Mouse (Mus musculus): ENCODE measurements around the gene Galm. TPM values are rescaled to one million over a fixed set of nuclear protein-coding genes. Genes with fewer than 3 reads are reported as not detected.

Galm gene
- total and polyA plus RNA-seq, 3 experiments: 0.15 TPM; not detected in 2

GRCm38 (mm10) chr17:80167436-80167835 lies 40.2 kb downstream of the Galm start:
- Histone ChIP-seq H3K36me3 (ENCODE audit: control insufficient read depth in 1 of 2, insufficient read depth in 2 of 2, low read length in 2 of 2) (no peaks in the 10 kb centered on the region), H3K79me2 (ENCODE audit: control insufficient read depth, insufficient read depth, low read length, poor library complexity) (no peaks in the 10 kb centered on the region), H3K27ac (ENCODE audit: control insufficient read depth, low read depth, low read length) (no peak overlapping the region), H3K27me3 (ENCODE audit: control insufficient read depth in 1 of 2, insufficient read depth in 2 of 2, low read length in 2 of 2) (peaks cover 0 to 6% of the 10 kb centered on the region in 2 experiments; a peak in 3 of 4 replicates), H3K9ac (ENCODE audit: control insufficient read depth, low read depth, low read length, poor library complexity, severe bottlenecking) (no peak overlapping the region), H3K4me3 (ENCODE audit: control insufficient read depth in 1 of 2, insufficient read depth in 1 of 2, low read depth in 2 of 2, low read length in 2 of 2) (no peak overlapping the region), H3K9me3 (replicated peaks; ENCODE audit: insufficient read depth, low read length) (no peaks in the 10 kb centered on the region), H3K4me1 (ENCODE audit: control insufficient read depth in 1 of 2, insufficient read depth in 2 of 2, low read length in 2 of 2) (no peaks in the 10 kb centered on the region)
- DNase-seq (ENCODE audit: low read depth, low spot score): no peak
- TF ChIP-seq USF2 (IDR thresholded peaks at IDR 0.05; ENCODE audit: borderline replicate concordance in 1 of 2, insufficient read depth in 1 of 2, low read depth in 1 of 2, low read length in 2 of 2) (no peak), TAL1 (IDR thresholded peaks at IDR 0.05; ENCODE audit: low read length) (no peak), E2F4 (IDR thresholded peaks at IDR 0.05; ENCODE audit: borderline replicate concordance, low read depth, low read length) (no peak), USF1 (IDR thresholded peaks at IDR 0.05; ENCODE audit: low read depth, low read length) (no peak), CTCF (IDR thresholded peaks at IDR 0.05 in 2 of 3, conservative IDR thresholded peaks at IDR 0.05 in 1 of 3; ENCODE audit: control insufficient read depth in 1 of 3, insufficient read depth in 1 of 3, low read depth in 2 of 3, low read length in 3 of 3, poor library complexity in 1 of 3, severe bottlenecking in 1 of 3) (no peak), CHD2 (IDR thresholded peaks at IDR 0.05; ENCODE audit: low read length) (no peak), MYB (IDR thresholded peaks at IDR 0.05; ENCODE audit: low read depth, low read length) (no peak), MEF2A (IDR thresholded peaks at IDR 0.05; ENCODE audit: extremely low read depth, insufficient replicate concordance, low read depth, low read length, poor library complexity, severe bottlenecking) (no peak), HCFC1 (IDR thresholded peaks at IDR 0.05; ENCODE audit: low read depth, low read length) (no peak), ETS1 (IDR thresholded peaks at IDR 0.05; ENCODE audit: low read depth, low read length) (no peak), ZMIZ1 (IDR thresholded peaks at IDR 0.05; ENCODE audit: low read depth, low read length) (no peak), NELFE (IDR thresholded peaks at IDR 0.05; ENCODE audit: low read depth, low read length) (no peak), POLR2AphosphoS5 (IDR thresholded peaks at IDR 0.05; ENCODE audit: borderline replicate concordance, low read depth, low read length) (no peak), GATA1 (IDR thresholded peaks at IDR 0.05; ENCODE audit: low read depth, low read length) (no peak)

GRCm38 (mm10) chr17:80167851-80168251 lies 40.6 kb downstream of the Galm start:
- no peak overlapping the region for H3K9ac ChIP-seq (ENCODE audit: control insufficient read depth, low read depth, low read length, poor library complexity, severe bottlenecking)
- no peaks in the 10 kb centered on the region for H3K9me3 ChIP-seq (replicated peaks; ENCODE audit: insufficient read depth, low read length)
- peaks cover 0 to 6% of the 10 kb centered on the region in 2 experiments; a peak in 3 of 4 replicates for H3K27me3 ChIP-seq (ENCODE audit: control insufficient read depth in 1 of 2, insufficient read depth in 2 of 2, low read length in 2 of 2)
- H3K4me3 ChIP-seq (ENCODE audit: control insufficient read depth in 1 of 2, insufficient read depth in 1 of 2, low read depth in 2 of 2, low read length in 2 of 2): no peak overlapping the region
- no peak for DNase-seq (ENCODE audit: low read depth, low spot score)
- H3K36me3 ChIP-seq (ENCODE audit: control insufficient read depth in 1 of 2, insufficient read depth in 2 of 2, low read length in 2 of 2): no peaks in the 10 kb centered on the region
- no peak for TF ChIP-seq HCFC1 (IDR thresholded peaks at IDR 0.05; ENCODE audit: low read depth, low read length)
- TF ChIP-seq MAFK (IDR thresholded peaks at IDR 0.05; ENCODE audit: borderline replicate concordance, low read depth, low read length): no peak
- H3K79me2 ChIP-seq (ENCODE audit: control insufficient read depth, insufficient read depth, low read length, poor library complexity): no peaks in the 10 kb centered on the region
- H3K4me1 ChIP-seq (ENCODE audit: control insufficient read depth in 1 of 2, insufficient read depth in 2 of 2, low read length in 2 of 2): no peaks in the 10 kb centered on the region
- no peak overlapping the region for H3K27ac ChIP-seq (ENCODE audit: control insufficient read depth, low read depth, low read length)

Measured in MEL (cell line).